Mouse (Mus musculus): ENCODE measurements at regions not wholly inside any gene's neighbourhood (a gene's known extent, or its start where the extent isn't known, plus 50 kb on each side); places are given as distances from the start of the nearest gene placed in this dataset.

GRCm38 (mm10) chr2:160158599-160159261 lies 175.2 kb downstream of the Gm826 start:
- no peaks in the 10 kb centered on the region for H3K4me1 ChIP-seq (ENCODE audit: insufficient read depth, low read length)
- H3K27ac ChIP-seq (ENCODE audit: low read depth, low read length) = no peak overlapping the region
- peak overlapping the region; percentile 0; the same call in 1 of the 2 replicates for H3K4me2 ChIP-seq (ENCODE audit: low read depth, low read length, poor library complexity, severe bottlenecking)
- no peak for ATAC-seq (ENCODE audit: low FRiP score)
- H3K36me3 ChIP-seq (ENCODE audit: insufficient read depth, low read length) = no peaks in the 10 kb centered on the region
- H3K9me3 ChIP-seq (ENCODE audit: low read length) = no peaks in the 10 kb centered on the region
- WGBS = 33% methylated on average over 13 of the region's 13 CpGs
- no peak overlapping the region for H3K4me3 ChIP-seq (ENCODE audit: low read depth, low read length)
- no peak overlapping the region for H3K9ac ChIP-seq (replicated peaks; ENCODE audit: low read length, poor library complexity, severe bottlenecking)
- peak; percentile 25 for DNase-seq (ENCODE audit: low spot score)
- TF ChIP-seq CTCF (IDR thresholded peaks at IDR 0.05) = 0 out of 2 replicates have a peak, but pooled peaks have one; percentile 25
- H3K27me3 ChIP-seq (ENCODE audit: insufficient read depth, low read length) = no peaks in the 10 kb centered on the region

- TF ChIP-seq CTCF (IDR thresholded peaks at IDR 0.05) = no peak
- Histone ChIP-seq H3K4me3 (ENCODE audit: low read depth, low read length) (no peak overlapping the region), H3K27ac (ENCODE audit: low read depth, low read length) (no peak overlapping the region), H3K27me3 (ENCODE audit: insufficient read depth, low read length) (no peaks in the 10 kb centered on the region), H3K4me2 (ENCODE audit: low read depth, low read length, poor library complexity, severe bottlenecking) (no peak overlapping the region), H3K4me1 (ENCODE audit: insufficient read depth, low read length) (no peaks in the 10 kb centered on the region), H3K9me3 (ENCODE audit: low read length) (no peaks in the 10 kb centered on the region), H3K9ac (replicated peaks; ENCODE audit: low read length, poor library complexity, severe bottlenecking) (no peak overlapping the region), H3K36me3 (ENCODE audit: insufficient read depth, low read length) (no peaks in the 10 kb centered on the region)
- ATAC-seq (ENCODE audit: low FRiP score) (no peak), DNase-seq (ENCODE audit: low spot score) (no peak)
- 62% methylated on average over 6 of the region's 6 CpGs for WGBS
These were observed 180.2 kb downstream of the Gm826 start for GRCm38 (mm10) chr2:160153781-160154180.

DNA sequence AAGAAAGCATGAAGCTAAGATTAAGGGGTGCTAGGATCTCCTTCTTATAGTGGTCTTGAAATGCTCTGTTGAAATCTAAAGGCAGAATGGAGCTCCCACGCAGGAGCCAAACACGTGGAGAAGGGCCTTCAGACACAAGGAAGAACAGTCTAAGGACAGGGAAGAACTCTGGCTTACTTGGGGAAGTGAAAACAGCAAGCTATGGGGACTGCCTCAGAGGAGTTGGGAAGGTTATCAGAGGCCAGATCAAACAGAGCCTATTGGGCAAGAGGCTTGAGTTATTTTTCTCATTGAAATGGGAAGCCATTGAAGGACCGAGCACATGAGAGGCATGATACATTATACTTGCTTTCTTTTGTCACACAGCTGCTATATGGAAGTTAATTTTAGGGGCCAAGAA lies 181.9 kb downstream of the Gm826 start:
- no peak for TF ChIP-seq CTCF (IDR thresholded peaks at IDR 0.05)
- no peak for ATAC-seq (ENCODE audit: low FRiP score)

DNA sequence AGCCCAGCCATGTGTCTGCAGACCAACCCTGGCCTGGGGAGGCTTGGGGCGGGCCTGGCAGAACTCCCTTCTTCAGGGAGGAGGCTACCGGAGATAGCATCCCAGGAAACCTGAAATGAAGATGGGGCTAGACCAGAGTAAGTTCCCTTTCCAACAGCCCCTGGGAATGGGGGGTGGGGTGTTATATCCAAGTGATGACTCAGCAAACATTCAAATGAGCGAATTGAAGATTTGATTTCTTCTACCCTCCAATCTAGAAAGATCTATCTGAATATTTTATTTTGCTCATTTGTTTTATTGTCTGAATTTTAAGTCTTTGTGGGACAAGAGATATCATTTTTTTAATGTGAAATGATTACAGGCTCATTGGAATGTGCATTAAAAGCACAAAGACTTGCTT lies 185.0 kb downstream of the Gm826 start:
- ATAC-seq (ENCODE audit: low FRiP score) (no peak), DNase-seq (ENCODE audit: low spot score) (no peak)
- Histone ChIP-seq H3K4me1 (ENCODE audit: insufficient read depth, low read length) (no peaks in the 10 kb centered on the region), H3K36me3 (ENCODE audit: insufficient read depth, low read length) (no peaks in the 10 kb centered on the region), H3K4me2 (ENCODE audit: low read depth, low read length, poor library complexity, severe bottlenecking) (no peak overlapping the region), H3K27me3 (ENCODE audit: insufficient read depth, low read length) (no peaks in the 10 kb centered on the region), H3K27ac (ENCODE audit: low read depth, low read length) (no peak overlapping the region), H3K9ac (replicated peaks; ENCODE audit: low read length, poor library complexity, severe bottlenecking) (no peak overlapping the region), H3K4me3 (ENCODE audit: low read depth, low read length) (no peak overlapping the region), H3K9me3 (ENCODE audit: low read length) (no peaks in the 10 kb centered on the region)
- no peak for TF ChIP-seq CTCF (IDR thresholded peaks at IDR 0.05)
- 89% methylated on average over 3 of the region's 3 CpGs for WGBS

More for the DNA sequence above, 181.9 kb downstream of the Gm826 start:
- Histone ChIP-seq H3K27me3 (ENCODE audit: insufficient read depth, low read length) (no peaks in the 10 kb centered on the region), H3K36me3 (ENCODE audit: insufficient read depth, low read length) (no peaks in the 10 kb centered on the region), H3K9ac (replicated peaks; ENCODE audit: low read length, poor library complexity, severe bottlenecking) (no peak overlapping the region), H3K4me3 (ENCODE audit: low read depth, low read length) (no peak overlapping the region), H3K9me3 (ENCODE audit: low read length) (no peaks in the 10 kb centered on the region), H3K4me2 (ENCODE audit: low read depth, low read length, poor library complexity, severe bottlenecking) (no peak overlapping the region), H3K4me1 (ENCODE audit: insufficient read depth, low read length) (no peaks in the 10 kb centered on the region), H3K27ac (ENCODE audit: low read depth, low read length) (no peak overlapping the region)
- no peak for DNase-seq (ENCODE audit: low spot score)
- WGBS = 85% methylated on average over 3 of the region's 3 CpGs

DNA sequence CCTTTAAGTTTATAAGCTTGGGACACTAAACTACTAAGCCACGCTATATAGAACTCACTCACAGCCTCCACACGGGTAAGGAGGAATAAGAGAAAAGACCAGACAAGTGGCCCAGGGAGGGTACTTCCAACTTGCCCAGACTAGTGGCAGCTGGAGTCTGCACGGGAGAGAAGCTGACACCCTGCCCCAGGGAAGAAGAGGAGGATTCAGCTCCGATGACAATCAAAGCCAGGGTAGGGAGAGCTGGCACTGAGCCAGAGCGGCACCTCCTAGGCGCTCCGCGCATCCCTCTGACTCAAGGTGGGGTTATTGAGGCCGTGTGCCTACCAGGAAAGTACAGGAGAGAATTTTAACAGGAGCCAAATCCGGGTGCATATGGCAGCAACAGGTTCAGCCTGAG lies 185.4 kb downstream of the Gm826 start:
- no peak overlapping the region for H3K4me3 ChIP-seq (ENCODE audit: low read depth, low read length)
- TF ChIP-seq CTCF (IDR thresholded peaks at IDR 0.05) = no peak
- WGBS = 70% methylated on average over 10 of the region's 10 CpGs
- H3K9ac ChIP-seq (replicated peaks; ENCODE audit: low read length, poor library complexity, severe bottlenecking) = no peak overlapping the region
- ATAC-seq (ENCODE audit: low FRiP score) (no peak), DNase-seq (ENCODE audit: low spot score) (no peak)
- no peak overlapping the region for H3K4me2 ChIP-seq (ENCODE audit: low read depth, low read length, poor library complexity, severe bottlenecking)
- H3K4me1 ChIP-seq (ENCODE audit: insufficient read depth, low read length) = no peaks in the 10 kb centered on the region
- H3K9me3 ChIP-seq (ENCODE audit: low read length) = no peaks in the 10 kb centered on the region
- H3K27me3 ChIP-seq (ENCODE audit: insufficient read depth, low read length) = no peaks in the 10 kb centered on the region
- no peak overlapping the region for H3K27ac ChIP-seq (ENCODE audit: low read depth, low read length)
- H3K36me3 ChIP-seq (ENCODE audit: insufficient read depth, low read length) = no peaks in the 10 kb centered on the region

GRCm38 (mm10) chr2:160148031-160148430 lies 185.9 kb downstream of the Gm826 start:
- no peak for ATAC-seq (ENCODE audit: low FRiP score)
- H3K27me3 ChIP-seq (ENCODE audit: insufficient read depth, low read length) = no peaks in the 10 kb centered on the region
- no peak overlapping the region for H3K9ac ChIP-seq (replicated peaks; ENCODE audit: low read length, poor library complexity, severe bottlenecking)
- H3K9me3 ChIP-seq (ENCODE audit: low read length) = no peaks in the 10 kb centered on the region
- H3K4me2 ChIP-seq (ENCODE audit: low read depth, low read length, poor library complexity, severe bottlenecking) = no peak overlapping the region
- DNase-seq (ENCODE audit: low spot score) = no peak
- H3K4me3 ChIP-seq (ENCODE audit: low read depth, low read length) = no peak overlapping the region
- no peak for TF ChIP-seq CTCF (IDR thresholded peaks at IDR 0.05)
- H3K36me3 ChIP-seq (ENCODE audit: insufficient read depth, low read length) = no peaks in the 10 kb centered on the region
- H3K27ac ChIP-seq (ENCODE audit: low read depth, low read length) = no peak overlapping the region
- WGBS = 70% methylated on average over 2 of the region's 2 CpGs
- no peaks in the 10 kb centered on the region for H3K4me1 ChIP-seq (ENCODE audit: insufficient read depth, low read length)
